Mouse (Mus musculus) left cerebral cortex, adult 8-10 months (tissue): ENCODE data around the gene Kcnip1. TPM values are rescaled to one million over a fixed set of nuclear protein-coding genes. Genes with fewer than 3 reads are reported as not detected.

Experiments
- DNase-seq, 2 experiments: peaks; one replicate each; pipeline ENCODE4 v3.0.0; 2022; ENCODE audit warnings: low spot score in 2 of 2
- total RNA-seq, 4 experiments: library from RNA; stranded (reverse); gene quantifications; 2 replicates each; pipeline ENCODE4 v1.2.4; 2022

The Kcnip1 gene
- total RNA-seq, 4 experiments from 2014 or later, result 25.7 to 29.8 (median 29.5) TPM

- DNase-seq, result no peak
These were observed 220.9 kb downstream of the Kcnip1 start for GRCm38 (mm10) chr11:33772043-33772442.

- DNase-seq, result no peak
These were observed 225.7 kb downstream of the Kcnip1 start for GRCm38 (mm10) chr11:33766976-33767938.

GRCm38 (mm10) chr11:33761201-33761755 lies 231.7 kb downstream of the Kcnip1 start:
- no peak for DNase-seq

GRCm38 (mm10) chr11:33756624-33757023 lies 236.3 kb downstream of the Kcnip1 start:
- DNase-seq, result peak in 1 of 2 experiments; percentile 33

GRCm38 (mm10) chr11:33752431-33752873 lies 240.5 kb downstream of the Kcnip1 start:
- no peak for DNase-seq

- no peak for DNase-seq
These were observed 241.4 kb downstream of the Kcnip1 start for GRCm38 (mm10) chr11:33751503-33751902.

GRCm38 (mm10) chr11:33749979-33750378 lies 243.0 kb downstream of the Kcnip1 start:
- DNase-seq, result no peak

- no peak for DNase-seq
These were observed 243.5 kb downstream of the Kcnip1 start for GRCm38 (mm10) chr11:33749408-33749807.

- no peak for DNase-seq
These were observed 244.2 kb downstream of the Kcnip1 start for GRCm38 (mm10) chr11:33748754-33749153.

- peak in 1 of 2 experiments; percentile 41 for DNase-seq
These were observed 245.5 kb downstream of the Kcnip1 start for GRCm38 (mm10) chr11:33747402-33747955.

- DNase-seq, result no peak
These were observed 246.6 kb downstream of the Kcnip1 start for GRCm38 (mm10) chr11:33746402-33746801.

- DNase-seq, result no peak
These were observed 247.1 kb downstream of the Kcnip1 start for GRCm38 (mm10) chr11:33745821-33746329.

- DNase-seq, result no peak
These were observed 248.5 kb downstream of the Kcnip1 start for GRCm38 (mm10) chr11:33744429-33744828.

GRCm38 (mm10) chr11:33740187-33740586 lies 252.8 kb downstream of the Kcnip1 start:
- no peak for DNase-seq

GRCm38 (mm10) chr11:33736426-33736825 lies 256.5 kb downstream of the Kcnip1 start:
- DNase-seq, result no peak

GRCm38 (mm10) chr11:33733269-33733668 lies 259.7 kb downstream of the Kcnip1 start:
- peak; percentile 39 to 73 for DNase-seq

- DNase-seq, result no peak
These were observed 260.6 kb downstream of the Kcnip1 start for GRCm38 (mm10) chr11:33732358-33732757.

GRCm38 (mm10) chr11:33721297-33721696 lies 271.7 kb downstream of the Kcnip1 start:
- DNase-seq, result peak in 1 of 2 experiments; percentile 70

GRCm38 (mm10) chr11:33706777-33707176 lies 286.2 kb downstream of the Kcnip1 start:
- no peak for DNase-seq

- no peak for DNase-seq
These were observed 290.9 kb downstream of the Kcnip1 start for GRCm38 (mm10) chr11:33701958-33702459.

- DNase-seq, result no peak
These were observed 291.6 kb downstream of the Kcnip1 start for GRCm38 (mm10) chr11:33701236-33701957.
